Mouse (Mus musculus) inflammation-experienced regulatory T-cells, adult 6 months (primary cell): ENCODE measurements at regions not wholly inside any gene's neighbourhood (a gene's known extent, or its start where the extent isn't known, plus 50 kb on each side); places are given as distances from the start of the nearest gene placed in this dataset.

Experiments used
- ATAC-seq: one replicate; pipeline ENCODE4 v1.8.0; 2017

GRCm38 (mm10) chr16:23672375-23672774 lies 151.8 kb upstream of the Masp1 start:
- no peak for ATAC-seq

DNA sequence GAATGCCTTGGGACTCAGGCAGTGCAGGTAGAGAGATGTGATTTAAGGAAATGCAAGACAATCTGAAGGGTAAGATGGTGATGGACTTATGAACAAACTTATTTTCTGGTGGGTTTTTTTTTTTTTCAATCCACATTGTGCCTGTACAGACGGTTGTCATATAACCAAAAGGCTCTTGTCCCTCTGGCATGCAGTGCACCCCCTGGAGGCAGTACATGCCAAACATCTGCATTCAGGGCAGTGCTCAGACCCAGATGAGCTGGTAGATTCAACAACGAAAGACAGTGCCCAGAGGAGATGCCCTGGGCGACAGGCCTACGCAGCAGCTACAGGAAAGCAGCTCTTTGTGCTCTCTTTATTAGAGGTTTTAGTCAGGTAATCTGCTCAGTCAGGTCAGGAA lies 149.5 kb upstream of the Masp1 start:
- no peak for ATAC-seq

DNA sequence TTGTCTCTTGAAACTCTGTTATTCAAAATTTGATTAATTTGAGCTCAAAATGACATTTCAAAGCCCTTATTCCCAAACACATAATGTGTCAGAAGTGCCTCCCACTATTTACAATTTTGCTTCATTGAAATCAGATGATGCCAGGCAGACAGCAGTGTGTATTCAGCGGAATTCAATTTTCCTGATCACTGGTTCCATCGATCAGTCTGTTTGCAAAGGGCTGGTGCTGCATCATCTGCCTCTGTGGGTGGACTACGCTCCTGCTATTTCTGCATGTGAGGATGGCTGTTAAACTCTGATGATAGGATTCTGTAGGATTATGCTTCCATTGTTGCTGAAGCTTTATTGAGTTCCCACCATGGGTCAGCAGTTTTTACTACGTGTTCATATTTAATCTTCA lies 149.0 kb upstream of the Masp1 start:
- ATAC-seq: no peak
